Mouse (Mus musculus): ENCODE data around the gene Fmnl1.

The Fmnl1 gene

GRCm38 (mm10) chr11:103170494-103171285, at the start of gene Fmnl1:
Gene Fmnl1, plus strand, starts transcription at chr11:103171107.
- DNase-seq (ENCODE audit: low spot score in 2 of 2), result peak; percentile 60 to 66

GRCm38 (mm10) chr11:103131701-103132575, 39.0 kb upstream of the Fmnl1 start, which contains the start of gene Hexim2:
Gene Hexim2, plus strand, starts transcription at chr11:103132429.
- DNase-seq (ENCODE audit: low spot score in 2 of 2), result peak; percentile 35 to 44

DNA sequence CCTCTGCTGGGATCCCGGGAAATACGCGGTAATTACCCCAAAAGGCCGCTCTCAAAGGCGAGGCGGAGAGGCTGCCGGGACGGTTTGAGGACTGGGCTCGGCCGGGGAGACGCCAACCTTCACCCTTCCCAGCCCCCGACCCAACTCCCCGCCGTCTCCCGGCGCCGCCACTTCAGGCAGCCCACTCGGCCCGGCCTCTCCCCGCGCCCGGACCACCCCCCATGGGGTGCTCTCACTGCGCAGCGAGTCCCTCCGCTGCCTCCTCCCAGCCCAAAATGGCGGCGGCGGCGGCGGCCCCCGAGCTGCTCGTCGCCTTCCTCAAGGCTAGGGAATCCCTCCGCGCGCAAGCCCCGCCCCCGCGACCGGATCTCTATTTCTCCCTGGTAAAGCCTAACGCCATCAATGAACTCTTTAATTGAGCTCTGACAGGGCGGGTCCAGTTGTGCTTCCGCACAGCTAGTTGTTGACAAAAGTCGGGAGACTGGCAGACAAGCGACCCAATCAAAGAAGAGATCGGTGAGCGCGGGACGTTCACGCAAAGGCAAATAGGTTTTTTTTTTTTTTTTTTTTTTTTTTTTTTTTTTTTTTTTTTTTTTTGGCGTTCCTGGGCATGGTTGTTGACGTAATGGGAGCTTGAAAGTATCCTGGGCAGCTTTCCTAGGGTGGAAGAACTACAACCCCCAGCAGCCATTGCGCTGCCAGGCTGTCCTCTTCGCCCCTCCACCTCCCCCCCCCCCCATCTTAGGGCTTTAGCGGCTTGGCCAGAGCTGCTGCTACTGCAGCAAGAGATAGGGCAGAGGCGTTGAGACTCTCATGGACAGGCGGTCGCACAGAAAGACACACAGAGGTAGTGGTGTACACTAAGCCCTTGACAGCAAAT, 38.1 kb upstream of the Fmnl1 start:
- peak; percentile 100 for DNase-seq (ENCODE audit: low spot score in 2 of 2)

DNA sequence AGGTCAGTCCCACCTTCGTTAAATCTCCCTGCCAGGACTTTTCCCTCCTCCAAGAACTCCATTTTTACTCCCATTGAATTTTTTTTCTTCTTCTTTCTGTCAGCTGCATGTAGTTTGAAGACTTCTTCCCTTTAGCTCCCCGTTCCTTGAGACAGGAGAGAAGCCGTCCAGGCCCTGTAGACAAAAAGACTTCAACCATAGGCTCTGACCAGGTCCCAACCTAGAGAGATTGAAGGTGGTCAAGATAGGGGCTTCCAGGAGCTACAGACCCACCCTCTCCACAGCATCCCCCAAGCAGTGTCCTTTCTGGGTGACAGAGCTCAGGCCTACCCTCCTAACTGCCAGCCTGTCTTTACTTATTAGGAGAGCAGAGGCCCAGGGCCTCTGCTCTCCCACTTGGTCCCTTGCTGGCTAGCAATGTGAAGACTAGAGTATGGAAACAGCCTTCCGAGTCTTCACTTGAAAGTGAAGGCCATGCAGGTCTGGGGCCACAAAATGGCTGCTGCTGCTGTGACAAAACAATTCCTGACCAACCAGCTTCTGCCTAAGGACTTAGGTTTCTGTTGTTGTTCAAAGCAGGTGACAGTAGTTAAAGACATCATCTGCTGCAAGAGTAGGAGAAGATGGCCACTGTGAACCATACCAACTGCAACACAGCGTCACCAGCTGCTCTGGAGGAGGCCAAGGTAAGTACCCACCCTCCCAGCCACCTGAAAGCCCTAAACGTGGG, 37.3 kb upstream of the Fmnl1 start:
- DNase-seq (ENCODE audit: low spot score in 2 of 2), result no peak

GRCm38 (mm10) chr11:103134221-103134620, 36.7 kb upstream of the Fmnl1 start:
- DNase-seq (ENCODE audit: low spot score in 2 of 2), result no peak

DNA sequence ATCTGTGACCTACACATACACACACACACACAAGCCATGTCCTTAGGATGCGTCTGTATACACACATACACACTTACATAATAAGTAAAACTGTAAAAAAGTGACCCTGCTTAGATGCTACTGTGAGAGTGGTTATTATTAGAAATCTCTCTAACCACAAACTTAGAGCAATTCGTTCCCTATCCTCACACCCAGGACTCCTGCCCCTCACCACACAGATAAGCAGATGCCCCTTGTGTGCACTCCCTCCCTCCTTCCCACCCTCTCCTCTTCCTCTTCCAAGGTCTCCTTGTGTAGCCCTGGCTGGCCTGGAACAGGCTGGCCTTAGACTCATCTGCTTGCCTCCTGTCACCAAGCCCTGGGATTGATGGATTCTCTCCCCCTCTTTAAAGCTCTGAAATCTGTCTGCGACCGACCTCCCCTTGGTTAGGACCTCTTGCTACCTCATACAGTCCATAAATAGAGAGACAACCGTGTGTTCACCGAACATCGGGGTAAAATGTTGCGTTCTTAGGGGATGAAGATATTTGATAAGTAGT, 34.8 kb upstream of the Fmnl1 start:
- no peak for DNase-seq (ENCODE audit: low spot score in 2 of 2)

- no peak for DNase-seq (ENCODE audit: low spot score in 2 of 2)
These were observed 30.8 kb upstream of the Fmnl1 start for GRCm38 (mm10) chr11:103139951-103140762.

- DNase-seq (ENCODE audit: low spot score in 2 of 2), result no peak
These were observed 30.2 kb upstream of the Fmnl1 start for GRCm38 (mm10) chr11:103140763-103141100.

GRCm38 (mm10) chr11:103141101-103141943, 29.6 kb upstream of the Fmnl1 start:
- DNase-seq (ENCODE audit: low spot score in 2 of 2), result no peak

DNA sequence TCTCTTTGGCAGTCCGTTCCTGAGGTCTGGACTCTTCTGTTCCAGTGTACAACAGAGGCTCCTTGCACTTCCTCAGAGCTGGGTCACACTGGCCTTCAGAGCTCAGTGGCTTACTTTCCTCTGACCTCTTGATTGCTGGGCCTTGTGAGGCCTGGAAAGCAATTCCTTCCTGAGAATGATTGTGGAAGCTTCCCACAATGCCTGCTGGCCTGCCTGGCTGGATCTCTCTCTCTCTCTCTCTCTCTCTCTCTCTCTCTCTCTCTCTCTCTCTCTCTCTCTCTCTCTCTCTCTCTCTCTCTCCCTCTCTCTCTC, 29.0 kb upstream of the Fmnl1 start:
- DNase-seq (ENCODE audit: low spot score in 2 of 2), result no peak

- no peak for DNase-seq (ENCODE audit: low spot score in 2 of 2)
These were observed 28.3 kb upstream of the Fmnl1 start for GRCm38 (mm10) chr11:103142441-103143182.

GRCm38 (mm10) chr11:103144309-103145285, 26.3 kb upstream of the Fmnl1 start:
- no peak for DNase-seq (ENCODE audit: low spot score in 2 of 2)

GRCm38 (mm10) chr11:103146386-103146785, 24.5 kb upstream of the Fmnl1 start:
- no peak for DNase-seq (ENCODE audit: low spot score in 2 of 2)

DNA sequence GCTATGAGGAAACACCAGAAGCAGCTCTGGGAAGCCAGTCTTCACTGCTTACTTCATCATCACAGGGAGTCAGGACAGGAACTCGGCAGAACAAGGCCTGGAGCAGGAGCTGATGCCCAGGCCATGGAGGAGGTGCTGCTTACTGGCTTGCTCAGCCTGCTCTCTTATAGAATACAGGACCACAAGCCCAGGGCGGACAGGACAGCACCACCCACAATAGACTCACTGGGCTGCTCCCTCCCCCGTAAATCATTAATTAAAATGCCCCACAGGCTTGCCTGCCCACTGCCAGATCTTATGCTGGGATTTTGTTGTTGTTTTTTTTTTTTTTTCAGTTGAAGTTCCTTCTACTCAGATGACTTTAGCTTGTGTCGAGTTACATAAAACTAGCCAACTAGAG, 23.1 kb upstream of the Fmnl1 start:
- DNase-seq (ENCODE audit: low spot score in 2 of 2), result no peak

DNA sequence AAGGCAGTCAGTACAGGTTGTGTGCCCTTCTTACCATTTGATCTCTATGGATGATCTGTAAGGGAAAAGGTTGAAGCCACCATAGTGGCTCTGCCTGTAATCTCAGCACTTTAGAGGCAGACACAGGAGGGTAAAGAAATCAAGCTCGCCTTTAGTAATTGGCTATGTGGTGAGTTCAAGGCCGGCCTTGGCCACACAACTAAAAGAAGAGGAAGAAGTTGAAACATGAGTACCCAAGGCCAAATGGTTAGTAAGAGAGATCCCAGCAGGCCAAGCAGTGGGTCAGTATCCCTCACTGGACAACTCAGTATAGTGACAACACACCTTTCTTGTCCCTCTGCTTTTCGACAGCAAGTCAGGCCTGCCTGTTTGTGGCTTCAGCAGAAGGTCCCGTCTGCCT, 21.1 kb upstream of the Fmnl1 start:
- no peak for DNase-seq (ENCODE audit: low spot score in 2 of 2)

GRCm38 (mm10) chr11:103158621-103159478, 12.1 kb upstream of the Fmnl1 start:
- DNase-seq (ENCODE audit: low spot score in 2 of 2), result peak; percentile 87 to 94
